Mouse (Mus musculus): ENCODE results near the gene Slc9a9. TPM values are rescaled to one million over a fixed set of nuclear protein-coding genes. Genes with fewer than 3 reads are reported as not detected.

Gene Slc9a9
- total RNA-seq, 2 experiments from 2014 or later, result 14.7 to 16.7 TPM

DNA sequence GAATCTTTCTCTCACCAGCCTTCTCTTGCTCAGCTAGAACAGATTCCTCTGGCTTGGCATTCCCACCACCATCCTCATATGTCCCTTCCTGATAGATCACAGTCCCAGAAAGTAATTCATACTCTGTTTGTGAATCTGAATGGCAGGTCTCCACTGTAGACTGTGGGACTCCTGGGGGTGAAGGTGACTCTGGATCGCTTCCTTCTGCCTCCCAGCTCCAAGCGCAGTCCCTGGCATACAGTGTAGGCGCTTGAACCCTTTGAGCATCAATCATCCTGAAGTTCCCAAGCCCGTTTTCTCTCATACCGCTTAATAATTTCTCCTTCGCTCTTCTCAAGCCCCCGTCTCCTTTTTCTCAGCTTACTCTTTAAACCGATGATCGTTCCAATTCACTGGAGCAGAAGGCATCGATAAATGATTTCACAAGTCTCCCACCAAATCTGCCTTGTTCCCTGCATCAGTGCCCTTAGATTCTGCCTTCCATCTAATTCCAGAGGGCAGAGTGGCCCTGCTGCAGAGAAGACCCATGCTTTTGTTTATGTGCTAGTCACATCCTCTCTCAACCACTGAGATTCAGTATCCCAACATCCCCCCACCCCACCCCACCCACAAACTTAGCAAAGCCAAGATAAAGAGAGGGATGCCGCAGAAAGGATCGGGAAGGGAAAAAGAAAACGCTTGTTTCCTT is 401.3 kb downstream of the Slc9a9 start:
- no peak for DNase-seq (ENCODE audit: low spot score in 2 of 2)

DNA sequence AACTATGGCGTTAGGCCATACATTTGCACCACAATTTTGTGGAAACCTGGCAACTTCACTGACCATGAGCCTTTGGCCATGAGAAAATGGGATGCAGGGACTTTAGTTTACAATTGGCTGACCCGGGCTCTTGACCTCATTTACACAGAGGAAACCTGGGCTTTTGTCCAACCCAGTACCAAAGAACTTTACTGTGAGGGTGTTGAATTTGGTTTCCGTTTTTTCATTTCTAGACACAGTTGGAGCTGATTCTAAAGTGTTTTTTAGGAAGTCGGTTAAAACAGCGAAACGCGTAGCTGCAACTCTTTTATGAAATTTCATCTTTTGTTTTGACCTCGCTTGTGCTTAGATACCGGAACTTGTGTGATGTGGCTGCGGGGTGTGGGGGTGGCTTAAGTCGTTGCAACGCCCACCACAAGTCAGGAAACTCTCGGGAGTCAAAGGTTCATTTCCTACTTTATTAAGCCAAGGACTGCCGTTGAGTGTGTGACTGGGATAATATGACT is 402.8 kb downstream of the Slc9a9 start:
- DNase-seq (ENCODE audit: low spot score in 2 of 2), result no peak

DNA sequence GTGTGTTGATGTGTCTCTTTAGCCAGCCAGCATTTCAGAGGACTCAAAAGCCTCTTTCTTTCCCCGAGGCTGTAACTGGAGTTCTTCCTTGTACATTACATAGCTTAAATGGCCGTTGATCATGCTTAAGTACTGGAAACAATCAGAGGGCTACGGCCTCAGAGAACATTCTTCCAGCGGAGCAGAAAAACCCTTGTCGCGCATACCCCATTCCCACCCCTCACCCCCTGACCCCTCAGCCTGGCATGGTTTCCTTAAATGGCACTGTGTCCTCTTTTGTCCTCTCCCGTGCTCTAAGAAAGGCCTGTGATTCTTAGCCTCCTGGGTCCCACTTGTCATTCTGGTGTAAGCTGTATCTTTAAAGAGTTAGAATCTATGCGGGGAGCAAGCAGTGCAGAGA is 404.0 kb downstream of the Slc9a9 start:
- DNase-seq (ENCODE audit: low spot score in 2 of 2), result no peak

DNA sequence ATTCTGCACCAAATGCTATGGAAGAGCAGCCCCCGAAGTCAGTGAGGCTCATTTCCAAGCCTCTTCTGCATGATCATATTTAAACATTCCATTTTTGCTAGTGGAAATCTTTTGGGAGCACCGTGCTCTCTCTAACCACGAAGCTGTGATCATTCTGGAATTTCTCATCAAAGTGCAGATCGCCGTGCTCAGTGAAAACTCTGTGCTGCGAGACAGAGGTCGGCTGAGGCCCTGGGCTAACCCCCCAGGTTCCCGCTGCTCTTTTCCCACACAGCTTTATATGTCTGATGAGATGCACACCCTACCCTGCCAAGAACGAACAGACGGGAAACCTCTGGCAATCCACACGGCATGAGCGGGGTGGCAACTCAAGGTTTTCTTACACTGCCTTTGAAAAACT is 406.1 kb downstream of the Slc9a9 start:
- DNase-seq (ENCODE audit: low spot score in 2 of 2), result no peak

DNA sequence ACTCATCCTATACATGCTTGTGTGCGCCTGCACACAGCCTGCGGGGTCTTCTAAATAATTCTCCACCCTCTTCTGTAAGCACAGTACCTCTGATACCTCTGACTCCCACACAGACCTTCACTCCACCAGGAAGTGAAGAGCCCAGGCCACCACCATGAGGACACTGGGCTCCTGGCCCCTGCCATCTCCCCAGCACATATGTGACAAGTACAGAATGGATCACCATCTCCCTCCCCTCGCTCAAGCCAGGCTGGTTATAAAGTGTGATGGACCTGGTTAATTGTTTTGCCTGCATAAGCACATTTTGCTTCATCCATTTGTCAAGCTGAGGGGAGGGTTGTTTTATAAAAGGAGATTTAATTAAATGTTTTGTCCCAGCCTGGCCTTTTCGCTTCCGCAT is 408.2 kb downstream of the Slc9a9 start:
- no peak for DNase-seq (ENCODE audit: low spot score in 2 of 2)

DNA sequence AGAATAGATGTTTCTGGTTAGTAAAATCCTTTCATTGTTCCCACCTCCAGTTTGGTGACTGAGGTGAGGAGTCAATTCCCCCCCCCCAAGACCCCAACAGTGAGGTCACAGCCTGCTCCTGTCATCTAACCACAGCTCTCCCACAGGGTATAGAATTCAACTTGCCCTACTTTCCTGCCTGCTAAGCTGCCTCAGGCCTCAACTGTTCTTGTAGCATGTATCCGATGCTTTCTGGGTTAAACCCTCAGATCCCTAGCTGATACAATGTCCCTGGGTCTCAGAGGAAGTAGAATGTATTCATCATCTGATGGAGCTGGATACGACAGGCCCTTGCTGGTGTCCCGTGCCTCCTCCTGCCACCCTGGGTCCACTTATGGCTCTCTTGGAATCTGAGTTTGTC is 408.9 kb downstream of the Slc9a9 start:
- no peak for DNase-seq (ENCODE audit: low spot score in 2 of 2)

DNA sequence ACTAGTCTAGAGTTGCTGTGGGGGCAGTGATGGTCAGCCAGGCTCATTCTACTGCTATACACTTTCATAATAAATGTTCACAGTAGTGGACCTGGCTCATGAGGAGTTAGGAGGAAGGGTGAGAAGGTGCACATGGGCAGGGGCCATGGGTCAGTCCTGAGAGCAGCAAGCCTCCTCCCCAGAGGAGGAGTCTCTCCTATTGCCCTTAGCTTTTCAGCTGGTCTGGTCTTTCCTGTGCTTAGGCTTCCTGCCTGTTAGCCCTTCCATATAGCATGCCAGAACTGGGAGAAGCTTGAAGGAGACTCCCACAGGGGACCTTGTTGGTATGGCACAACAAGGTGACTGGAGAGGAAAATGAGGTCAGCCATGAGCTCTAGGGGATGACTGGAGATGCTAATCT is 410.2 kb downstream of the Slc9a9 start:
- DNase-seq (ENCODE audit: low spot score in 2 of 2), result no peak

DNA sequence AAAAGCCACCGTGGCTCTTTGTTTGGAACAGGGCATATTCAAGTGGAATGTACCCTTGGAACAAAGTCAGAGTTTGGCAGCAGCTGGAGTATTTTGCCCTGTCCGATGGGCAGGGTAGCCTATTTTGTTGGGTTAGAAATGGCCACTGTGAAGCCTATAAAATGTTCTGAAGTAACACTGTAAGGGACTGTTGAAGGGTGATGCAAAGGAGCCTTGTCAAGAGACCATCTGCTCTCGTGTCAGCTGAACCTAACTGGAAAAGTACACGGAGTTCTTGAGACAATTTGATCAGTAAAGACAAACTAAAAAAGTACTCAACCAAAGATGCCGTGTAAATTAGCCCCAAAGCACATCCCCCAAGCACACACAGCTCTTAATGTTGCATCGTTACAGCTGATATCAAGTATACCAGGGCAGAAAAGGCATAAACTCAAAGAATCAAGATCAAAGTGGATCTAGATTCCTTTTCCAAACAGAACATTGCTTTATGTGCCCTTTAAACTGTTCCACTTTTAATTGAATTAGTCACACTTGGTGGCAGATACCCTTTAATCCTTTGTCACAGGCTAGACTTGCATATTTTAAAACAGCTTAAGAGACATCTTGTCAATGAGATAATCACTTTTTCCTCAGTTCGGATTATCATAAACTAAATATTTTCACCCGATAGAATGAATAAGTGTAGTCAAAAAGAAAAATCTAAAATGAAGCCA is 416.6 kb downstream of the Slc9a9 start:
- no peak for DNase-seq (ENCODE audit: low spot score in 2 of 2)

DNA sequence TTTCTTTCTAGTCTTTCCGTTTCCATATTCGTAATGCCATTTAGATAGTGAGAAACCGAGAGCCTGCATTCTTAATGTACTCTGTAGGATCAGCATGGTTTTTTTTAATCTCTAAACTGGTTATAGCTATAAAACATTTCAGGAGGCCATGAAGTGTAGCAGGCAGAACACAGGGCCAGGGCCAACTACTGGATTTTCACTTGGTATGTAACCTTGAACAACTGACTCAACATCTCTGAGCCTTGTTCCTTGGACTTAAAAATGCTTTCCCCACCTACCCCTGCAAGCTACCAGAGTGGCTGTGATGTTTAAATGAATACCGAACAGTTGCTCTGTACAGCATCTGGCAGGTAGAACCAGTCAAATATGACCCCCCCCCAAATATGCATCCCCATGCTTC is 418.5 kb downstream of the Slc9a9 start:
- DNase-seq (ENCODE audit: low spot score in 2 of 2), result no peak

DNA sequence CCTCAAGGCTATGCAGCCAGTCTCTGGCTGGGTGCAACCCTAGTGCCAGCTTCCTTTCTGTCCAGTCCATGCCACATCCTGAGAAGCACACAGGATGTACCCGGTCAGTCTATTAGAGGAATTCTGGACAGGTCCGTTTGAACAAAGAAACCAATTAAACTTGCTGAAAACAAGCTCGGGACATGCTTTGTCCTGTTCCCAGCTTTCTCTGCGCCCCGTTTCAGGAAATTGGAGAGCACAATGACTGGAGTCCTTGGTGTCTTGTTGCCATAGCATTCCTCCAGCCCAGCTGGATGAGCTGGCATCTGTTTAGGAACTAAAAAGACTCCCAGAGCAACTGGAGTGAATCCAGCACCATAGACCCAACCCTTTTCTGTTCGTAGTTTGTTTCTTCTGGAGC is 419.3 kb downstream of the Slc9a9 start:
- peak; percentile 50 to 60 for DNase-seq (ENCODE audit: low spot score in 2 of 2)

DNA sequence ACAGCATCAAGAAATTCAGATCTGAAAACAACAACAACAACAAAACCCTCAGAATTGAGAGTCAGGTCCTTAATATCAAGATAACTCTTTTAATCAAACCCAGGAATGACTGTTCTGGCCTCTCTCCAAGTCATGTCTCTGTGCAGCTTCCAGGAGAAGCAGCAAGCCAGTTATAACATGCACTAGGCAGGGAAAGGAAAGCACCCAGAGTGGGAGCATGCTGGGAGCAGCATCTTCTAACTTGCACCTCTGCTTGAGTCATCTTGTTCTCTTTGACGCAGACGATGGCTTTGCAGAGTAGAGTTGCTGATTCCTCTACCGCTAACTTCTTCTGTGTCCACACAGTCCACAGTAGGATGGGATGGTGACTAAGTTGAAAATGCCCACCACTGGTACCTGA is 426.8 kb downstream of the Slc9a9 start:
- DNase-seq (ENCODE audit: low spot score in 2 of 2), result no peak

DNA sequence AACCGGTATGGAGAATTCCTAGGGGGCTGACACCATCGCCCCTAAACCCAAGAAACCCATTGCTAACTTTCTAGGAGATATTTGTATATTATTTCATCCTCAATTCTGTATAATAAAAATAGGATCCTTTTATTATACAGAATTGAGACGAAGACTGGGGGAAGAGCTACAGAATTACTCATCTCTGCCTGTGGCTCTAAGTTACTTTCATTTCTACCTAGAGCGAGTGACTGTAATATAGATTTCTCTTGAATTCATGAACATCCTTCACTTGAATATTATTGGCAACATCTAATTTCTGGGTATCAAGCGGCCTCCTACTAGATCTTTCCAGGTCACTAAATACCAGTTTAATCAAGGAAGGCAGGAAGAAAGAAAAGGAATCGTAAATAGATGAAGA is 436.1 kb downstream of the Slc9a9 start:
- no peak for DNase-seq (ENCODE audit: low spot score in 2 of 2)

DNA sequence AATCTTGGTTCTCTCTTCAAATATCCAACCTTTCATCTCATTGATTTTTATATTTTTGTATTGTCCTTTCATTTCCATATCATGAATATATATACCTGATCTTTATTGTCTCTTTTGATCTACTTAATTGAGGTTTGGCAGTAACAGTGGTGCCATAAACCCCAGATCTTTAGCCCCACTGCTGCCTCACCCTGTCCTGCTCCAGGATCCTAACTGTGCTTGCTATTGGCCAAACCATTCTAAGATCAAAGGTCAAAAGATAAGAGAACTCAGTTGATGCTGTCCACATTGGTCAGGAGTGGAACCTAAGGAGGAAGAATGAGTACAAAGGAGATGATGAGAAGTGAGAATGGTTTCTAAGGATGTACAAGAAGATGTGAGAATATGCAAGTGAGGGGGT is 440.1 kb downstream of the Slc9a9 start:
- no peak for DNase-seq (ENCODE audit: low spot score in 2 of 2)

DNA sequence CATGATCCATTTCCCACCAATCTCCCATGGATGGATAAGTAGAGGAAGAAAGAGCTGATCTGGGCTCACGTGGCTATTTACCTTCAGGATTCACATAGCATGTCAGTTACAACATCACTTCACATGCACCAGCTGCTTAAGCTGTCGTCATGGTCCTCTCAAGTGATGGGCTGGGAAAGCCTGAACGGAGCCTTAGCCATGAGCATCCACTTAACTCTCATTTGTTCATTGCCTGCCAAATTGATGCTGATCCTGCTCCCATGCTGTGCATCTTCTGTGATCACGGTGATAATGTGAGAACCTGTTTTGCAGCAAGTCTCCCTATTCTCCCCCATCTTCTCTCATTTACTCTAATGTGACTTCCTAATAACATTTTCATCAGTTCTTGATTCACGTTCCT is 441.1 kb downstream of the Slc9a9 start:
- DNase-seq (ENCODE audit: low spot score in 2 of 2), result no peak

DNA sequence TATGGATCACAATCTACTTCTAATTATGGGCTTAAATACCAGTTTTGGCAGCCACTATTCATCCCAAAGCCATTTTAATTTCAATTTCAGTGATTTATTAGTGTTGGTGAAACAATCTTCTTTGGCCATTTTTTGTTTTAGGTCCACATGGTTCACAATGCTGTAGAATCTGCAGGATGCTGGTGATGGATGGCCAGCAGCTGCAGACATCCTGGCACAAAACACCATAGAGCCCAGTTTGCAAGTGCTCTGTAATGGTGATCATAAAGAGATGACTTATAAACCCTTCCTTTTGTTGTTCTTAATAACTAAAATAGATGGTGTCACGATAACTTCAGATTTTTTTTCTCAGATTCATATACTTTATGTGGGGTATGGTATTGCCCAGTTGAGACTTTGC is 442.0 kb downstream of the Slc9a9 start:
- DNase-seq (ENCODE audit: low spot score in 2 of 2), result no peak

DNA sequence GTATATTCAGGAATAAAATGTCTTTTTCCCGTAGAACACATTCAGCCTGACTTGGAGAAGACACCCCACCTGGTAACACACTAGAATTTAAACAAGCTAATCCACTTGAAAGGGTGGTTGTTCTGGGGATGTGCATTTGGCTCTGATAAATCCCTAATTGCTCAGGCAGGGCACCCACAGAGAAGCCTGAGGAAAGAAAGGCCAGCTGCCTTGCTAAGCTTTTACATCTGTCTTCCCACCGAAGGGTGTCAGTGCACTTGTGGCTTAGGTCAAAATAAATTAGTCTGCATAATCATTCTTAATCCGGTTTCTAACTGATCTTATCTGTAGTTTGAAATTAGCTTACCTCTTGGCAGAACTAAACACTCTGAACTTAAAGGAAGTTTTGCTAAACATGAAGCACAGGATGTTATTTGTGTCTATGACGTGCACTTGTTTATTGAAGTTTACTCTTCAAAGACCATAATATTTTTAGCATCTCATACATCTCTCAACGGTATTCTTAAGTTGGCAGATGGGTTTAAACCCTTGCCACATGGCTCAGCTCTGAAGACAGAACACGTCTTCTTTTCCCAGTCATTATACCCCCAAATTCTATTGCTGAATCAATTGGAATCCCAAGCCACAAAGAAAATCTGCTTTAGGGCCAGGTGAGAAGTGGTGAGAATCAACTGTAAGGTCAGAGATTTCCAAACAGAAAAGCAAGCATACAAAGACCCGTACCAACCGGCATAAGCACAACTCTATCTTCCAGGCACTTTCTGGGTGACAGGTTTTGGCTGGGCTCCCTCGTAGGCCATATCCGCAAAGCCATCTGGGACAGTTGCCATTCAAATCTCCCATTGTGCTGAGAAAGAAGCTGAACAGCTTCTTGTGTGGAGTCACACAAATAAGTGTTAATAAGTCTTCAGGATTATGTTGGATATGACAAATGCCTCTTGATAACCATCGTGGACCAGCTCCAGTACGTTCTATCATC is 443.7 kb downstream of the Slc9a9 start:
- DNase-seq (ENCODE audit: low spot score in 2 of 2), result no peak

DNA sequence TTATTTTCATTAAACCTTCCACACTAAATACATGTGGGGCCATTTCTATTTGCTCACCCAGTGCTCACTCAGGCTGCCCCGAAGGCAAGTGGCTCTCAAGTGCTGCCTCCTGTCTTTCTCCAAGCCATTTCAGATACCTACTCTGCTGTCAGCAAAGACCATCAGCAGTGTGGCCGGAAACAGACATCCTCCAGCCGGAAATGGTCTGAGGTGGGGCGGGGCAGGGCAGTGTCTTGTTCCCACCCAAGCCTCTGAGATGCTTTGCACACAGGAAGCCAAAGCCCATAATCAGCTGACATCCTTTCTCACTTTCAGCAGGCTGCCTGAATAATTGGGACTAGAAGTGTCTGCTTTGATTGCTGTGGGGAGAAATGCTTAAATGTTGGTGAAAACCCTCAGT is 450.4 kb downstream of the Slc9a9 start:
- no peak for DNase-seq (ENCODE audit: low spot score in 2 of 2)

DNA sequence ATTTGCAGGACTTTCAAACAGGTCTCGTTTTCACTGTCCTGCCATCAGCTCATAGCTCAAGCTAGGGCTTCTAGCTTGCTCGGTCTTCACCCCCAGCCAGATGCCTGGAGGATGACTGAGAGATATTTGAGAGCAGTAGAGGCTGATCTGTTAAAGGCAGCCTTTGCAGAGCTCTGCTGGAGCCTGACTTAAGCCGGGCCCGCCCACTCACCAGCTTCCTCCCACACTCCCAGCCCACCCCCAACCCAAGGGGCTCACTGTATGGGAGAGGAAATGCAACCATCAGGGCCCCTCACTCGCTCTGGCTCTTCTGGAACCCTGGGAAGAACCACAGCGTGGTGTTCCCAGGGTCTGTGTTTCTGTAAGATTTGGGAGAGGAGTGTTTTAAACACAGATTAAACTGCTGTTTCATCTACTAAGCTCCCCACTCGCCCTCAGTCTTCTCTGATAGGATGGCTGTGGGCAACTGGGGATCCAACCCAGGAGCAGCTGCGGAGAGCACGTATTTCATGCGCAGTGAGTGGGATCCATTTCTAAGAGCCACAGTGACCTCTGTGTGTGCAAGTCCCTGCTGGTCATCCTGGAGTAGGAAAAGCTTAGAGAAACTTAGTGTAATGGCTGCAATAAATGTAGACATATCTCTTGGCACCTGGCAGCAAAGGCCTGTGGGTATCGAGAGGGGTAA is 451.6 kb downstream of the Slc9a9 start:
- DNase-seq (ENCODE audit: low spot score in 2 of 2), result no peak

DNA sequence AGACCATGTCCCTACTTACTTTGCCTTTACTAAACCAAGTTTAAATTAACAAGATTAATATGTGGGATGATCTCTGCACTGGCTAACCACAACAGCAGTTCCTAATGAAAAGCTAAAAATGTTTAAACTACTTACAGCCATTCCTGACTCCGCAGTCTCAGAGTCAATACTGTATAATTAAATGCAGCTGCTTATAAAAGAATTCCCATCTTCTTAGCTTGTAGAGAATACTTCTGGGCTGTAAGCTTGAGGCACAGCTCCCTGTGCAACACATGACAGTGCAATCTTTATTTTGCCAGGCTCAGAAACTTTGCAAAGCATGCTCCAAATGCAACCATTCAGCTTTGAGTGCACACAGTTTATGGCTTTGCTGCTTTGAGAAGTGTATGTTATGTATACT is 456.0 kb downstream of the Slc9a9 start:
- no peak for DNase-seq (ENCODE audit: low spot score in 2 of 2)

DNA sequence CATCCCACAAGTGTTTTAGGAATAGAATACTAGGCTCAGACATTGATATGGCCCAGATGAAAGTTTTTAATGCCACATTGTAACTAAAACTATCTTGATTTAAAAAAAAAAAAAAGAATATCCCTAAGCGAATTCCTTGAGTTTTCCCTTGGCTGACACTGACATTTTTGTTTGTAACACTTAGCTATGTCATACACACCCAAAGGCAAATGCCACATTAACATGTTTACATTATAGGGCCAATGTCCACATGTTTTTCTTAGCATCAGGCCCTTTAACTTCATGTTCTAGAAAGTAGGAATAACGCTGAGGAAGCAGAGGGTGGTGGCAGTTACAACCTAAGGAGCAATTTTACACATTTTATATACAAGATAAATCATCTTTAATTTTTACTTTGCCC is 458.1 kb downstream of the Slc9a9 start:
- DNase-seq (ENCODE audit: low spot score in 2 of 2), result no peak

DNA sequence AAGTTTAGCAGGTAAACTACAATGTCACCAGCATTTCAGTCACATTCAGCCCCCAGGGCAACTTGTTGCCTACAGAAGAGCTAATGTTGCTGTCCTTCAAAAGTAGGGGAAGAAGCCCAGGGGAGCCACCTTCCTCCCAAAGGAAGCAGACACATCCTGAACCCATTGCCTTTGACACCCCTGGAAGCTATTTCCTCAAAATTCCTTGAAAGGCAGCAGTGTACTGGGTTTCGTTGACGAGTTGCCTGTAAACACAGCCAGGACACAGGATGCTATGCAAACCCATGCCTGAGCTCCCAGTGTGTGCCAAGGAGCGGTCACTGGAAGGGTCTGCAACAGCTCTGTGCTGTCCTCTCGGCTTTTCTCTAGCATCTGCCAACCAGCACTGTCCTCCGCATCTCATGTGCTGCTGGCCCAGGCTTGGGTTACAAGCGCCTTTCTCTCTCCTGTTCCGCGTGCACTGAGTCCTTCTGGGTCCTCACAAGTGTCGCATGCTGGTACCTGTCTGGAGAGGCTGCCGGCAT is 479.6 kb downstream of the Slc9a9 start:
- DNase-seq (ENCODE audit: low spot score in 2 of 2), result no peak

Measured in layer of hippocampus, postnatal 10 days (tissue).